Mouse (Mus musculus) hindbrain, postnatal 0 days (tissue): ENCODE measurements around the gene 1700024P04Rik. TPM values are rescaled to one million over a fixed set of nuclear protein-coding genes. Genes with fewer than 3 reads are reported as not detected.

Experiments
- ATAC-seq: fragments of 200-750 bp; cut with Nextera tagmentation; 2 replicates; pipeline ENCODE4 v1.8.0; 2017; ENCODE audit warnings: mild to moderate bottlenecking, moderate TSS enrichment, moderate library complexity
- DNase-seq: peaks from one replicate; pipeline ENCODE4 v3.0.0-alpha.2; 2015; ENCODE audit warnings: low spot score
- H3K27ac ChIP-seq: fragments of 300-500 bp; sonication (generic); 2 replicates; pipeline ENCODE4 v1.5.1; 2014; ENCODE audit warnings: mild to moderate bottlenecking
- H3K27me3 ChIP-seq: fragments of 300-500 bp; sonication (generic); 2 replicates; pipeline ENCODE4 v1.6.1; 2014; ENCODE audit warnings: low read length, mixed read lengths; ENCODE audit not compliant: insufficient read depth
- H3K36me3 ChIP-seq: fragments of 300-500 bp; sonication (generic); 2 replicates; pipeline ENCODE4 v1.6.1; 2014; ENCODE audit warnings: low read length, mixed read lengths; ENCODE audit not compliant: insufficient read depth
- H3K4me1 ChIP-seq: fragments of 300-500 bp; sonication (generic); 2 replicates; pipeline ENCODE4 v1.6.1; 2014; ENCODE audit warnings: antibody characterized with exemption, low read length, mixed read lengths; ENCODE audit not compliant: insufficient read depth
- H3K4me2 ChIP-seq: fragments of 300-500 bp; sonication (generic); 2 replicates; pipeline ENCODE4 v1.6.1; 2014; ENCODE audit warnings: low read depth, mild to moderate bottlenecking, low read length, moderate library complexity, mixed read lengths
- H3K4me3 ChIP-seq: fragments of 300-500 bp; sonication (generic); 2 replicates; pipeline ENCODE4 v1.5.1; 2014; ENCODE audit warnings: low read length
- H3K9ac ChIP-seq: fragments of 300-500 bp; sonication (generic); replicated peaks from 2 replicates; pipeline ENCODE4 v1.6.1; 2014; ENCODE audit warnings: mild to moderate bottlenecking, low read length, moderate library complexity, mixed read lengths
- H3K9me3 ChIP-seq: fragments of 300-500 bp; sonication (generic); 2 replicates; pipeline ENCODE4 v1.6.1; 2016; ENCODE audit warnings: low read length, mixed read lengths
- CTCF ChIP-seq: IDR thresholded peaks from 2 replicates; pipeline ENCODE4 v1.5.1; 2016; ENCODE audit warnings: antibody characterized with exemption, control low read depth, low read depth
- WGBS: fragments of 180-500 bp; shearing (Covaris S2); extraction: QIAGEN DNeasy Blood & Tissue Kit; methylation state at CpG from one replicate; pipeline ENCODE4 v1.1.7; 2014; 5-methylcytosine and 5-hydroxymethylcytosine counted together
- polyA plus RNA-seq: library from polyadenylated mRNA; unstranded; fragments of >200 nt; fragmentation: Nextera tagmentation; extraction: Ambion mirVana; gene quantifications from 2 replicates; pipeline ENCODE4 v1.2.1, GENCODE M21; 2015
- total RNA-seq: library from RNA; depleted of rRNA; stranded (reverse); fragments of >200 nt; gene quantifications from 2 replicates; pipeline ENCODE4 v1.2.3, GENCODE M21; 2014

1700024P04Rik gene
- total and polyA plus RNA-seq, 2 experiments from 2014 or later: not detected

GRCm38 (mm10) chr13:98966583-98966982 is 17.8 kb downstream of the 1700024P04Rik start:
- DNase-seq (peak; percentile 11), ATAC-seq (no peak)
- H3K4me3 ChIP-seq: no peak overlapping the region
- no peak overlapping the region for H3K27ac ChIP-seq
- no peaks in the 10 kb centered on the region for H3K4me1 ChIP-seq
- no peak for TF ChIP-seq CTCF
- H3K9ac ChIP-seq: no peak overlapping the region
- H3K9me3 ChIP-seq: no peaks in the 10 kb centered on the region
- H3K36me3 ChIP-seq: no peaks in the 10 kb centered on the region
- 62% methylated on average over 5 of the region's 5 CpGs for WGBS
- no peaks in the 10 kb centered on the region for H3K27me3 ChIP-seq
- H3K4me2 ChIP-seq: no peak overlapping the region

GRCm38 (mm10) chr13:98963612-98964011 is 20.8 kb downstream of the 1700024P04Rik start:
- ATAC-seq (no peak), DNase-seq (no peak)
- no peaks in the 10 kb centered on the region for H3K27me3 ChIP-seq
- H3K9ac ChIP-seq: no peak overlapping the region
- WGBS: 97% methylated on average over 1 of the region's 1 CpGs
- H3K4me3 ChIP-seq: no peak overlapping the region
- H3K4me1 ChIP-seq: no peaks in the 10 kb centered on the region
- H3K4me2 ChIP-seq: no peak overlapping the region
- TF ChIP-seq CTCF: no peak
- H3K27ac ChIP-seq: no peak overlapping the region
- no peaks in the 10 kb centered on the region for H3K36me3 ChIP-seq
- no peaks in the 10 kb centered on the region for H3K9me3 ChIP-seq

- DNase-seq (peak; percentile 25), ATAC-seq (no peak)
- H3K4me3 ChIP-seq: no peak overlapping the region
- H3K36me3 ChIP-seq: no peaks in the 10 kb centered on the region
- H3K9ac ChIP-seq: no peak overlapping the region
- no peaks in the 10 kb centered on the region for H3K4me1 ChIP-seq
- no peak for TF ChIP-seq CTCF
- no peaks in the 10 kb centered on the region for H3K9me3 ChIP-seq
- H3K4me2 ChIP-seq: no peak overlapping the region
- H3K27ac ChIP-seq: no peak overlapping the region
- H3K27me3 ChIP-seq: no peaks in the 10 kb centered on the region
- WGBS: 34% methylated on average over 2 of the region's 2 CpGs
Observed at GRCm38 (mm10) chr13:98958177-98958576, 26.2 kb downstream of the 1700024P04Rik start.

GRCm38 (mm10) chr13:98956209-98956608 is 28.2 kb downstream of the 1700024P04Rik start:
- Histone ChIP-seq H3K9ac (no peak overlapping the region), H3K36me3 (no peaks in the 10 kb centered on the region), H3K4me2 (no peak overlapping the region), H3K27ac (no peak overlapping the region), H3K27me3 (no peaks in the 10 kb centered on the region), H3K4me3 (no peak overlapping the region), H3K4me1 (no peaks in the 10 kb centered on the region), H3K9me3 (no peaks in the 10 kb centered on the region)
- no peak for TF ChIP-seq CTCF
- 83% methylated on average over 2 of the region's 2 CpGs for WGBS
- no peak for DNase-seq
- ATAC-seq: no peak

GRCm38 (mm10) chr13:98955676-98956075 is 28.7 kb downstream of the 1700024P04Rik start:
- WGBS: 67% methylated on average over 6 of the region's 6 CpGs
- ATAC-seq (no peak), DNase-seq (no peak)
- no peak for TF ChIP-seq CTCF
- H3K27me3 ChIP-seq: no peaks in the 10 kb centered on the region
- no peaks in the 10 kb centered on the region for H3K4me1 ChIP-seq
- H3K4me3 ChIP-seq: no peak overlapping the region
- no peaks in the 10 kb centered on the region for H3K9me3 ChIP-seq
- no peak overlapping the region for H3K27ac ChIP-seq
- H3K4me2 ChIP-seq: no peak overlapping the region
- H3K9ac ChIP-seq: no peak overlapping the region
- H3K36me3 ChIP-seq: no peaks in the 10 kb centered on the region

GRCm38 (mm10) chr13:98955226-98955625 is 29.1 kb downstream of the 1700024P04Rik start:
- no peak for ATAC-seq
- no peaks in the 10 kb centered on the region for H3K4me1 ChIP-seq
- DNase-seq: no peak
- H3K9me3 ChIP-seq: no peaks in the 10 kb centered on the region
- H3K4me2 ChIP-seq: no peak overlapping the region
- H3K27me3 ChIP-seq: no peaks in the 10 kb centered on the region
- H3K4me3 ChIP-seq: no peak overlapping the region
- WGBS: 57% methylated on average over 5 of the region's 5 CpGs
- H3K9ac ChIP-seq: no peak overlapping the region
- no peak overlapping the region for H3K27ac ChIP-seq
- H3K36me3 ChIP-seq: no peaks in the 10 kb centered on the region
- TF ChIP-seq CTCF: no peak

GRCm38 (mm10) chr13:98953830-98954229 is 30.5 kb downstream of the 1700024P04Rik start:
- no peaks in the 10 kb centered on the region for H3K27me3 ChIP-seq
- no peak for ATAC-seq
- 56% methylated on average over 5 of the region's 5 CpGs for WGBS

More at GRCm38 (mm10) chr13:98953830-98954229, 30.5 kb downstream of the 1700024P04Rik start:
- Histone ChIP-seq H3K27ac (no peak overlapping the region), H3K4me1 (no peaks in the 10 kb centered on the region), H3K9ac (no peak overlapping the region), H3K4me3 (no peak overlapping the region), H3K36me3 (no peaks in the 10 kb centered on the region), H3K4me2 (no peak overlapping the region), H3K9me3 (no peaks in the 10 kb centered on the region)
- TF ChIP-seq CTCF: no peak
- DNase-seq: peak; percentile 64
